Mouse (Mus musculus) brain, embryonic 14.5 days (tissue): ENCODE measurements around the gene Cpvl.

ENCODE experiments used
- CTCF ChIP-seq: fragments of 200-500 bp; IDR thresholded peaks from 2 replicates; pipeline ENCODE4 v1.5.1; 2012; ENCODE audit warnings: inconsistent platforms, mild to moderate bottlenecking, moderate library complexity, borderline replicate concordance; ENCODE audit not compliant: insufficient read depth, insufficient read length; ENCODE audit errors: extremely low read depth
- POLR2A ChIP-seq: fragments of 200-500 bp; IDR thresholded peaks from 2 replicates; pipeline ENCODE4 v1.6.1; 2012; ENCODE audit warnings: mild to moderate bottlenecking, inconsistent platforms, borderline replicate concordance; ENCODE audit not compliant: poor library complexity, insufficient read depth, insufficient read length, severe bottlenecking; ENCODE audit errors: extremely low read depth

DNA sequence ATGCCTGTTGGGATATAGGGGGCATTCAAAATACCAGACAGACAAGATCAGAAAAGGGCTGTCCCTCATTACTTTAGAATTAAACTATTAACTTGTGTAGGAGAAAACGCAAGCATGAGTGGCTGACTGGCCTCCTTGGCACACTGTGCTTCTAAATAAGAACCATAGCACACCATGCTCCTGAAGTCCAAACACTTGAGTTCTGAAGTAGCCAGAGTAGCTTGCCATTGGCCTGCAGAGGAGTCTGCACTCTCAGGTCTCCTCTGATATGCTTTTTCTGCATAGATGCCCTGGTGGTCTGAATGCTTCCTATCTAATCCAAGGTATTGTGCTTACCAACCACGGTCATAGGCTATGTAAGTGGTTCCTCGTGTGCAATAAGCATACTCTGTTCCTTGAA, 63.1 kb downstream of the Cpvl start:
- TF ChIP-seq POLR2A, result no peak
- TF ChIP-seq CTCF, result no peak
